Mouse (Mus musculus): Measurements from ENCODE around the gene Syngr3. TPM values are rescaled to one million over a fixed set of nuclear protein-coding genes. Genes with fewer than 3 reads are reported as not detected.
"Not testable (repeated sequence)": the region's sequence is repeated elsewhere in the genome, so short reads cannot be mapped to it uniquely, and the experiment has no call there.

Gene Syngr3
- total RNA-seq, 2 experiments from 2014 or later = 177 to 188 TPM

DNA sequence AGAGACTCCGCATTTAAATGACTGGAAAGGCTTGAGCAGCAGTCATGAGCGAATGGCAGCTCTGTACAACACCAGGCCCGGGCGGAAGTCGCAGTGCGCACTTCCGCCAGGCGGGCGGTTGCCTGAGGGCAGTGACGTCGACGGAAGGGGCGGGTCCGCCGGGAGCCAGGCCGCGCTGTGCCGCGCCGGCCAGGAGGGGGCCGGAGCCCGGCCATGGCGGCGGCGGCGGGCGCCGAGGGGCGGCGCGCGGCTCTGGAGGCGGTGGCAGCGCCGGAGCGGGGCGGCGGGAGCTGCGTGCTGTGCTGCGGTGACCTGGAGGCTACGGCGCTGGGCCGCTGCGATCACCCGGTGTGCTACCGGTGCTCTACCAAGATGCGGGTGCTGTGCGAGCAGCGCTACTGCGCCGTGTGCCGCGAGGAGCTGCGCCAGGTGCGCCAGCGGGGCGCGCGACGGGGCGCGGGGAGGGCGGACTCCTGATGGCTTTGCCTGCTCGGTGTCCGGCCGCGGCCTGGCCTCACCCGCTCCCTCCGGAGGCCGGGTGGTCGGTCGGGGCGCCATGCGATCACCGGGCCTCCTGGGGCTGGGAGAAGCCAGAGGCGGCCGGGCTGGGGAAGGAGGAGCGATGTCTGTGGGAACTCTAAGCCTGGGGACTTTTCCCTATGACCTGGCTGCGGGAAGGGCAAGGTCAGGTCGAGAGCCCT lies 20.1 kb downstream of the Syngr3 start, which contains the start of gene Zfp598:
TSS of gene Zfp598 (plus strand) at position 143 of the 701 bp plus-strand sequence.
- Histone ChIP-seq H3K27ac (peak within 1 kb of the TSS; percentile 88), H3K4me3 (peak within 1 kb of the TSS; percentile 90)
- DNase-seq (ENCODE audit: extremely low spot score in 1 of 2, low spot score in 2 of 2) = peak; percentile 93 to 95
- peak; percentile 42 for TF ChIP-seq CTCF (IDR thresholded peaks at IDR 0.05)
- intact Hi-C loops (cut with DNase I) = no loop called here

GRCm38 (mm10) chr17:24669214-24669544 lies 20.6 kb downstream of the Syngr3 start:
- H3K27ac ChIP-seq = peak overlapping the region; percentile 88
- DNase-seq (ENCODE audit: extremely low spot score in 1 of 2, low spot score in 2 of 2); intact Hi-C loops (cut with DNase I): not testable (repeated sequence)
- H3K4me3 ChIP-seq = peak overlapping the region; percentile 90

- Histone ChIP-seq H3K27ac (no peak overlapping the region), H3K4me3 (no peak overlapping the region)
- peak in 1 of 2 experiments; percentile 47 for DNase-seq (ENCODE audit: extremely low spot score in 1 of 2, low spot score in 2 of 2)
- intact Hi-C loops (cut with DNase I) = no loop called here
- peak; percentile 75 for TF ChIP-seq CTCF (IDR thresholded peaks at IDR 0.05)
Observed at GRCm38 (mm10) chr17:24667416-24667815, 22.3 kb downstream of the Syngr3 start.

DNA sequence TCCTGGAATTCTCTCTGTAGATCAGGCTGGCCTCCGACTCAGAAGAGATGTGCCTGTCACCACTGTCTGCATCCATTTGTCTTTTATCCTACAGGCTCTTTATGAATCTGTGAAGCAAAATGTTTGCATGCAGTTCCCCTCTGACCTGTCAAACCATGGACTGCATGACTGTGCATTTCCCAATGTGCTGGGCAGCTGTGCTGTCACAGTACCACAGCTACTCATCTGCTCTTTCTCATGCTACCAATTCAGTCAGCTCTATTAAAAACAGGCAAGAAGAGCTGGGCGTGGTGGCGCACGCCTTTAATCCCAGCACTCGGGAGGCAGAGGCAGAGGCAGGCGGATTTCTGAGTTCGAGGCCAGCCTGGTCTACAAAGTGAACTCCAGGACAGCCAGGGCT lies 22.7 kb downstream of the Syngr3 start:
- DNase-seq (ENCODE audit: extremely low spot score in 1 of 2, low spot score in 2 of 2); intact Hi-C loops (cut with DNase I): not testable (repeated sequence)

GRCm38 (mm10) chr17:24658017-24658758 lies 31.6 kb downstream of the Syngr3 start, which contains the start of gene Npw:
Npw (minus strand) TSS chr17:24658457.
- no peak within 1 kb of the TSS for H3K27ac ChIP-seq
- intact Hi-C loops (cut with DNase I) = no loop called here
- no peak; the same call in 1 of the 2 replicates for TF ChIP-seq CTCF (IDR thresholded peaks at IDR 0.05)
- DNase-seq (ENCODE audit: extremely low spot score in 1 of 2, low spot score in 2 of 2) = no peak
- H3K4me3 ChIP-seq = peak within 1 kb of the TSS; percentile 30

More for the DNA sequence above, 22.7 kb downstream of the Syngr3 start:
- not testable (repeated sequence) for H3K27ac ChIP-seq, H3K4me3 ChIP-seq

- TF ChIP-seq CTCF (IDR thresholded peaks at IDR 0.05) = no peak
- intact Hi-C loops (cut with DNase I) = loop anchor here (2.0 kb wide), 1 partner anchor 126 kb away; no protein-coding TSS in a partner anchor
- Histone ChIP-seq H3K27ac (no peak overlapping the region), H3K4me3 (no peak overlapping the region)
- DNase-seq (ENCODE audit: extremely low spot score in 1 of 2, low spot score in 2 of 2) = no peak
Observed at GRCm38 (mm10) chr17:24654969-24655368, 34.8 kb downstream of the Syngr3 start.

GRCm38 (mm10) chr17:24653967-24654710 lies 35.6 kb downstream of the Syngr3 start:
- peak; percentile 86 for TF ChIP-seq CTCF (IDR thresholded peaks at IDR 0.05)
- Histone ChIP-seq H3K27ac (no peak overlapping the region), H3K4me3 (0 out of 2 replicates have a peak overlapping the region, but pooled peaks have one; percentile 16)
- intact Hi-C loops (cut with DNase I) = loop anchor here (2.0 kb wide), 1 partner anchor 125 kb away; no protein-coding TSS in a partner anchor
- peak; percentile 47 to 70 for DNase-seq (ENCODE audit: extremely low spot score in 1 of 2, low spot score in 2 of 2)

GRCm38 (mm10) chr17:24651835-24652234 lies 37.9 kb downstream of the Syngr3 start:
- no peak for DNase-seq (ENCODE audit: extremely low spot score in 1 of 2, low spot score in 2 of 2)
- Histone ChIP-seq H3K27ac (no peak overlapping the region), H3K4me3 (no peak overlapping the region)
- intact Hi-C loops (cut with DNase I) = no loop called here
- no peak for TF ChIP-seq CTCF (IDR thresholded peaks at IDR 0.05)

DNA sequence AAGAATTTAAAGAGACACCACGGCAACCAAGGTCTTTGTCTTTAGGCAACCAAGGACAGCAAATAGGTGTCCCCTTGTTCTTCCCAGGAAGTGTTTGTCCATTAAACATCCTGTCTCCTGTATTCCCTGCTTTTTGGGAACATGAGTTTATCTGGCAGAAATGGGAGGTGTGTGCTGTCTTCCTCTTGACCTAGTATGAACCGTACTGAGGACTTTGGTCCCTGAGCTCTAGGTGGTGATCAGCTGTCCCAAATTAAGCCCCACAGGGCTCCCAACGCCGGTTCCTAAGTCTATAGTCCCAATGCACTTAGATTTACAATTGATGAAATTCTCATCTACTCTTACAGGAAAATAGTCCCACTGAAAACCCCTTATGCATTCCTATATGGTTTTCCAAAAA lies 39.0 kb downstream of the Syngr3 start:
- TF ChIP-seq CTCF (IDR thresholded peaks at IDR 0.05) = no peak
- DNase-seq (ENCODE audit: extremely low spot score in 1 of 2, low spot score in 2 of 2) = no peak
- Histone ChIP-seq H3K4me3 (peak overlapping the region; percentile 94), H3K27ac (peak overlapping the region; percentile 95)
- intact Hi-C loops (cut with DNase I) = no loop called here

DNA sequence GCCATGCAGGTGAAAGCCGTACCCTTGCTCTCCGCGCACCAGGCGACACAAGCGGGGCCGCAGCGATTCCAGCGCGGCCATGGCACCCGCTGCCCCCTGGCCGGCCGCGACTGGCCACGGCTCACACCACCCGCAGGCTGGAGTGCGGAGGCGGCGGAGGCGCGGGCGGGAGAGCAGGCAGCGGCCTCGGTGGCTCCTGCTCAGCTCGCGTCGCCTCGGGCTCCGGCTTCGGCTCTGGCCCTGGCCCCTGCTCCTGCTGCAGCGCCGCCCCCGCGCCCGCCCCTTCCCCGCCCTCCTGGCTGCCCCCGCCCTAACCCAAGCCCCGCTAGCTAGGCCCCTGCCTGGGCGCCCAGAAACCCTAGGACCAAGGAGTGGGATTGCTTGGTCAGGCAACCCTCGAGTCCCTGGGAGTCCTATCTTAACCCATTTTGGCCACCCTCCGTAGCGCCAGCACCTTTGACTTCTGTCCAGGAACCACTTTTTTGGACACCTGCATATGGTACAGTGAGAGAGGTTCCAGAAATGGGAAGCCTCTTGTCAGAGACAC lies 39.6 kb downstream of the Syngr3 start, which contains the start of gene Slc9a3r2:
TSS of gene Slc9a3r2 (minus strand) at position 258 of the 547 bp plus-strand sequence.
- Histone ChIP-seq H3K4me3 (peak within 1 kb of the TSS; percentile 94), H3K27ac (peak within 1 kb of the TSS; percentile 95)
- TF ChIP-seq CTCF (IDR thresholded peaks at IDR 0.05) = no peak
- peak; percentile 40 to 52 for DNase-seq (ENCODE audit: extremely low spot score in 1 of 2, low spot score in 2 of 2)
- intact Hi-C loops (cut with DNase I) = no loop called here

DNA sequence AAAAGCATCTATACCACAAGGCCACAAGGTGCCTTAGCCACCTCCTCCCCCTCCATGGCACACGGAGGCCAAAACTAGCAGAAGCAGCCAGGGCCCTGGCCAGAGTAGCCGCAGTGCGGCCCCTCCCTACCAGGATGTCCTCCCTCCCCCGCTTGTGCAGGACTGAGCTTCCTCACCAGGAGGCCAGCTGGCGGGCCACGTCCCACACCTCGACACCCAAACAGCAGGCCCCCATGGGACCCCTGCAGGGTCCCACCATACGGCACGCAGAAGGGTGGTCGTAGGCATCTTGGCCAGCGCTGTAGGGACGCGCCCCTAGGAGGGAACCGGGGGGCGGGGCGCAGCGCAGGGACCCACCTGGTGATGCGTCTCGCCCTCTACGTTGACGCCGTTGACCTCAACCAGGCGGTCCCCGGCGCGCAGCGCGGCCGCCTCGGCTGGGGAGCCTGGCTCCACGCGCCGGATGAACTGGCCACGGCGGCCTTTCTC lies 40.1 kb downstream of the Syngr3 start:
- H3K27ac ChIP-seq = peak overlapping the region; percentile 95
- peak overlapping the region; percentile 94 for H3K4me3 ChIP-seq
- peak in 1 of 2 experiments; percentile 46 for DNase-seq (ENCODE audit: extremely low spot score in 1 of 2, low spot score in 2 of 2)
- no peak; the same call in 1 of the 2 replicates for TF ChIP-seq CTCF (IDR thresholded peaks at IDR 0.05)
- intact Hi-C loops (cut with DNase I) = no loop called here
